ENCODE assay signal across 24 mouse cellular contexts in genomic region chr2:131635791-131636190, GRCm38 (mm10).
DNase-seq lines count a peak whose midpoint lies in the region; ATAC-seq and TF ChIP-seq lines count a peak whose summit lies in the region.
"Had no signal": no experiment of that assay in that cellular context is flagged by ENCODE, and none has a peak within 500 bp of the region (broad histone marks: within the 10 kb centered on the region; RNA-seq: fewer than 3 reads in every experiment).

No protein-coding gene starts in this region.

- TF ChIP-seq EP300 in heart, adult 2 months (IDR thresholded peaks at IDR 0.05; ENCODE audit: insufficient read depth, low read depth, low read length): no peak
- TF ChIP-seq EP300 in lung, postnatal 0 days (IDR thresholded peaks at IDR 0.05): no peak

- no peaks in the 10 kb centered on the region for H3K79me2 ChIP-seq in heart, adult 2 months (replicated peaks; ENCODE audit: control insufficient read depth, insufficient read depth, low read length)

- TF ChIP-seq CTCF in heart, adult 2 months (IDR thresholded peaks at IDR 0.05): no peak
- no peak for TF ChIP-seq CTCF in lung, postnatal 0 days (IDR thresholded peaks at IDR 0.05)

- H3K4me2 ChIP-seq in lung, postnatal 0 days (replicated peaks; ENCODE audit: low read depth, low read length): no peak overlapping the region
- H3K4me2 ChIP-seq: embryonic facial prominence, embryonic 13.5 days; forebrain, embryonic 12.5 days; forebrain, embryonic 15.5 days; heart, embryonic 11.5 days; hindbrain, embryonic 12.5 days; hindbrain, embryonic 15.5 days had no signal

- 46% methylated on average over 2 of the region's 2 CpGs for WGBS in heart, adult 2 months
- 32% methylated on average over 2 of the region's 2 CpGs for WGBS in lung, postnatal 0 days

- ATAC-seq in lung, postnatal 0 days: peak; percentile 17; the same call in 1 of the 2 replicates
- ATAC-seq: forebrain, embryonic 15.5 days; Patski had no signal

- H3K9ac ChIP-seq in heart, adult 2 months (ENCODE audit: low read depth, low read length): no peak overlapping the region
- H3K9ac ChIP-seq in lung, postnatal 0 days (replicated peaks; ENCODE audit: low read depth): no peak overlapping the region
- H3K9ac ChIP-seq: embryonic facial prominence, embryonic 13.5 days; forebrain, embryonic 12.5 days; forebrain, embryonic 15.5 days; hindbrain, embryonic 12.5 days; hindbrain, embryonic 15.5 days had no signal

- H3K36me3 ChIP-seq in heart, adult 2 months (ENCODE audit: control insufficient read depth, insufficient read depth, low read length): no peaks in the 10 kb centered on the region
- no peaks in the 10 kb centered on the region for H3K36me3 ChIP-seq in lung, postnatal 0 days (ENCODE audit: insufficient read depth, low read length)
- H3K36me3 ChIP-seq: embryonic facial prominence, embryonic 10.5 days; embryonic facial prominence, embryonic 13.5 days; forebrain, embryonic 12.5 days; forebrain, embryonic 15.5 days; G1E; hindbrain, embryonic 12.5 days; hindbrain, embryonic 15.5 days had no signal

- intact Hi-C loops in heart, adult 2 months (cut with DNase I): no loop called here

- H3K4me3 ChIP-seq in heart, adult 2 months: no peak overlapping the region
- no peak overlapping the region for H3K4me3 ChIP-seq in lung, postnatal 0 days (ENCODE audit: low read depth, low read length)
- H3K4me3 ChIP-seq: embryonic facial prominence, embryonic 10.5 days; embryonic facial prominence, embryonic 13.5 days; erythroblast, embryonic 14.5 days; forebrain, embryonic 12.5 days; forebrain, embryonic 15.5 days; hindbrain, embryonic 12.5 days; hindbrain, embryonic 15.5 days had no signal

- TF ChIP-seq POLR2A in heart, adult 2 months (IDR thresholded peaks at IDR 0.05; ENCODE audit: insufficient read depth, low read depth, low read length): no peak

- H3K27me3 ChIP-seq in heart, adult 2 months (ENCODE audit: control insufficient read depth, insufficient read depth, low read length): no peaks in the 10 kb centered on the region
- no peaks in the 10 kb centered on the region for H3K27me3 ChIP-seq in lung, postnatal 0 days (replicated peaks; ENCODE audit: insufficient read depth, low read length)
- H3K27me3 ChIP-seq: embryonic facial prominence, embryonic 13.5 days; forebrain, embryonic 15.5 days; hindbrain, embryonic 12.5 days; hindbrain, embryonic 15.5 days; Patski had no signal

- peak; percentile 92 for DNase-seq in heart, adult 11 months
- DNase-seq in heart, adult 2 months: no peak
- DNase-seq in lung, postnatal 0 days (ENCODE audit: low spot score): no peak
- DNase-seq in lung, postnatal 36 days: no peak
- peak; percentile 35 for DNase-seq in ovary, adult 18-20 months (ENCODE audit: low spot score)
- DNase-seq in ovary, postnatal 14 days (ENCODE audit: low spot score): no peak
- DNase-seq: adrenal gland, postnatal 14 days; B cell, adult 2 months; cerebellum, adult 11-12 months; cerebellum, adult 8-10 months; cerebellum, postnatal 10 days; cerebellum, postnatal 36 days; embryo, embryonic 11 days; gastrocnemius, postnatal 25 days had no signal

- H3K9me3 ChIP-seq in lung, postnatal 0 days (ENCODE audit: low read length): no peaks in the 10 kb centered on the region
- H3K9me3 ChIP-seq: embryonic facial prominence, embryonic 10.5 days; embryonic facial prominence, embryonic 13.5 days; forebrain, embryonic 12.5 days; forebrain, embryonic 15.5 days; G1E; hindbrain, embryonic 12.5 days; hindbrain, embryonic 15.5 days had no signal

- H3K4me1 ChIP-seq in heart, adult 2 months (ENCODE audit: control insufficient read depth, insufficient read depth, low read length): no peaks in the 10 kb centered on the region
- no peaks in the 10 kb centered on the region for H3K4me1 ChIP-seq in lung, postnatal 0 days (ENCODE audit: insufficient read depth, low read depth, low read length)
- H3K4me1 ChIP-seq: embryonic facial prominence, embryonic 10.5 days; embryonic facial prominence, embryonic 13.5 days; forebrain, embryonic 12.5 days; forebrain, embryonic 15.5 days; hindbrain, embryonic 12.5 days had no signal

- H3K27ac ChIP-seq in heart, adult 2 months: no peak overlapping the region
- H3K27ac ChIP-seq in lung, postnatal 0 days (ENCODE audit: low read length): no peak overlapping the region
- H3K27ac ChIP-seq: embryonic facial prominence, embryonic 10.5 days; embryonic facial prominence, embryonic 13.5 days; forebrain, embryonic 12.5 days; forebrain, embryonic 15.5 days; hindbrain, embryonic 12.5 days; hindbrain, embryonic 15.5 days had no signal

Comparison
In these comparisons a context has a peak if more than half of its experiments do, and no peak if none do; other contexts are left out.
1. DNase-seq: peak in heart, adult 11 months (single experiment) and ovary, adult 18-20 months (single experiment); none in heart, adult 2 months (0 of 2), lung, postnatal 0 days (single experiment), lung, postnatal 36 days (single experiment) and ovary, postnatal 14 days (single experiment).